Mouse (Mus musculus): Measurements from ENCODE around the gene Tnfrsf19. TPM values are rescaled to one million over a fixed set of nuclear protein-coding genes. Genes with fewer than 3 reads are reported as not detected.

Gene Tnfrsf19
- 1 to 10 TPM; 2.2 to 3.2 TPM for total RNA-seq (2021)
- long read RNA-seq, experiment 1, full-length matches to known transcripts = 2 of 2 reads
- long read RNA-seq, experiment 1, partial matches to known transcripts = 0 of 2 reads
- long read RNA-seq, experiment 1, other reads (novel, unspliced or antisense) = 0 of 2 reads
- long read RNA-seq, experiment 2, full-length matches to known transcripts = 4 of 4 reads
- long read RNA-seq, experiment 2, partial matches to known transcripts = 0 of 4 reads
- long read RNA-seq, experiment 2, other reads (novel, unspliced or antisense) = 0 of 4 reads

DNA sequence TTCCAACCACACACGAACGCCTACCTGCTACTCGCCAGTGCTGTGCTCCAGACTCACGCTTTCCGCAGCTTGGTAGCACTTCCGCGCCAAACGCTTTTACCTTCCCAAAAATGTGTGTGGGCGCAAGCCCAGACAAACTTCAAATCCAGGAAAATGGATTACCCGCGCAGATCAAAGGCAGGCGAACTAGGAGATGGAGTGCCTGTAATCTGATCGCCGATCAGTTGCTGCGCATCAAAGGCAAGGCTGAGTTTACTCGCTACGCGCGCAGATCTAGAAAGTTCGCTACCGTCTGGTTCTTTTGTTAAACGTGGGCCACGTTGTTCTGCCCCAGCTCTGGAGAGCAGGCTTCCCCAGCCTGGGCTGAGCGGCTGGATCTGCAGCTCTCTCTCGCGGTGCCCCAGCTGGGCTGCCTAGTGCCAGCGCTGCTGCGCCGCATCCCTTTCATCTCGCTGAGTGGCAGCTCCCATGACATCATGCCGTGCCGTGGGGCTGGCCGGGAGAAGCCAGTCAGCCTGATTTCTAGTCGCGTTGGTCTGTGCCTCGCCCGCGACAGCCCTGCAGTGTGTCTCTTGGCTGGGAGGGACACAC, at the start of gene Tnfrsf19:
Gene Tnfrsf19 (minus strand): TSS at position 400 of the 591 bp plus-strand sequence.
- intact Hi-C loops (cut with DNase I) = no loop called here
- peak; percentile 65 to 78 for DNase-seq

DNA sequence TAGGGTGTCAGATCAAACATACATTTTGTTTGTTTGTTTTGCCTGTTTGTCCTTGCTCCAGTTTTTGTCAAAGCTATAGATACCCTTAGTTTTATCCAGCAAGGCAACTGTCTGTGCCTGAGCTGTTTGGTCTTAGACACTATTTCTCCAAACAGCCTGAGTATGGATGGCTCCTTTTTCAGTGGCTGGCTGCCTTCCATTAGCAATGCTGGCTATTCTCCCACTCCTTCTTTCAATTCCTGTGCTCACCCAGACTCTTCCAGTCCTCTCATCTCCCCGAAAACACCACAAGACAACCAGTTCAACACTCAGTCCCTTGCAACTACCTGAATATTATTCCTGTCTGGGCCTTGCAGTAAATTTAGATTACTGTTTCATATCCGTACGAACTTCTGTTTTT, 45.8 kb upstream of the Tnfrsf19 start:
- intact Hi-C loops (cut with DNase I) = no loop called here
- peak in 1 of 2 experiments; percentile 18 for DNase-seq

DNA sequence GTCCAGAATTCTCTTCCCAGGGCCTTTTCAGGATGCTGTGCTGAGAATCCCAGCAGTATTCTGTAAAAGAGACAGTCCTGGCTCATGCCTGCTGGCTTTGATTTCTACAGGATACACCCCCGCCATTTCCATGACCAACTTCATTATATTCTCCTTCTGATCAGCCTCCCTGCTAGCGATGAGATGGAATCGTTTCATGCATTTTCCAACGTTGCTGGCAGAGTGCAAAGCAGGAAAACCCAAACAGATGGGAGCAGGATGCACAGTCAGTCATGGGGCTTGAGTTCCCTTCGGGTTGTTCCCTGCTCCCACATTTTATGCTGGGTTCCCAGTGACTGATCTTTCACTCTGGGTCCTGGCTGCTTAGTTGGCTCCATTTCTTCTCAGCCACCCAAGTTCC, 44.7 kb upstream of the Tnfrsf19 start:
- intact Hi-C loops (cut with DNase I) = no loop called here
- DNase-seq = peak in 1 of 2 experiments; percentile 8

DNA sequence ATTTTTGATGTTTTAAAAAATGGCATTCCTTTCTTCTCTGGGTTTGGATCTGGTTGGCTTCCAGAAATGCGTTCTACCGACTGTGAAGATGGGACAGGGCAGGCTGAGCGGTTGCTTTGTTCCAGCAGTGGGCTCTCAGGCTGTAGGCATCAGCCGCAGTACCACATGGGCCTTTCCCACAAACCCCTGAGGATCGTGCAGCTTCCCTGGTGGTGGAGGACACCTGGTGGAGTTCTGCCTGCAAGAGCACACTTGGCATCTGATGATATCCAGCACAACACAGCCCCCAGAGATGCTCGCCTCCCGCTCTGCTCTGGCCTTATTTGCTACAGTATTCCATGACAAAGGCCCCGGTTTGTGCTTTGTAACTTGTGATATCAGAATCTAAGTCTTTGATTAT, 41.9 kb upstream of the Tnfrsf19 start:
- DNase-seq = no peak
- intact Hi-C loops (cut with DNase I) = no loop called here

DNA sequence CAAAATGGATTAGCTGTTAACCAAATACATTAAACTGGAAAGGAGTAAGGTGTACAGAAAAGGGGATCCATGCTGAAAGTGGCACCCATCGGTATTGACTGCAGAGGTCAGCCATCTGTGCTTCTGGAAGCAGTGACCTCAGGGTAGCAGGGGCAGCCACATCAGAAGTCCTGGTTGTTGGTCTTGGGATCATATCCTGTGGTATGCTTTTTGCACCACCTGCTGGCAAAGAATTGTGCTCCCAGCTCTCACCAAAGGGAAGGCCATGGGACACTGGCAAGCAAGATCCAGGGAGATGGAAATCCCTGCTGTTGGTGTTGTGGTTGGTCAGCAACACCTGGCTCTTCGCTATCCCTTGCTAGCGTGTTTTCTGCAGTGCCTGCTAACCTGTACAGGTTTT, 39.0 kb upstream of the Tnfrsf19 start:
- DNase-seq = peak; percentile 25 to 56
- intact Hi-C loops (cut with DNase I) = loop anchor here (1.0 kb wide), 1 partner anchor 286 kb away; no protein-coding TSS in a partner anchor

DNA sequence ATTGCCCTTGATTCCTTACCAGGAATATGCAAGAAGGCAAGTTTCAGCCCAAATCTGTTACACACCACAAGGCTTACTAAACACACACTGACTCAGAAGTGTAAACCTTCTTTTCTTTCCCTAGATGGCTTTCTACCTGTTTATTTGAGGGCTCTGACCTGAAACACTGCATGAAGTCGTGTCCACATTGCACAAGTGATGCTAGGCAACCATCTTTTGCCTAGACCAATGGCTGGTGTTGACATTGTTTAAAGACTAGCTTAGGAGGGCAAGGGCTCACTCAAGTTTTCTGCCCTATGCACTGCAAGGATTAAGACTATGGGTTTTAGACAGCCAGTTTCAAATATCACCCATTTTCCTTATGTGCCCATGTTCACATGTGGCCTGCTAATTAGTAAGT, 23.3 kb upstream of the Tnfrsf19 start:
- intact Hi-C loops (cut with DNase I) = no loop called here

DNA sequence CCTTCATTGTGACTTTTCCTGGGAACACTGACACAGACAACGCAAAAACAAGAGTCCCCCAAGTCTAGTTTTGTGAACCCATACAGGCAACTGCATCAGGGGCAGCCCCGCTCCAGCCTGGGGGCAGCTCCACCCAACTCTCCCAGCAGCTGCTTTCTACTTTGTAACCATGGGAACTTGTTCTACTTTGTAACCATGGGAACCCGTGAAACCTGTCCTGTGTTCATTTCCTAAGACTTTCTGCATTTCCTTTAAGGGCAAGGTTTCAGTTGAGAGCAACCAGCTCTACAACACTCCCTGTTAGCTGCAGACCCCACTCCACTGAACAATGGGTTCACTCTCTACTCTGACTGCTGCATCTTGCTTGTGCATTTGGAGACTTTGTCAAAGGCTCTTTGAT, 15.4 kb upstream of the Tnfrsf19 start:
- intact Hi-C loops (cut with DNase I) = no loop called here
- DNase-seq = no peak

More for the DNA sequence above, 23.3 kb upstream of the Tnfrsf19 start:
- no peak for DNase-seq

DNA sequence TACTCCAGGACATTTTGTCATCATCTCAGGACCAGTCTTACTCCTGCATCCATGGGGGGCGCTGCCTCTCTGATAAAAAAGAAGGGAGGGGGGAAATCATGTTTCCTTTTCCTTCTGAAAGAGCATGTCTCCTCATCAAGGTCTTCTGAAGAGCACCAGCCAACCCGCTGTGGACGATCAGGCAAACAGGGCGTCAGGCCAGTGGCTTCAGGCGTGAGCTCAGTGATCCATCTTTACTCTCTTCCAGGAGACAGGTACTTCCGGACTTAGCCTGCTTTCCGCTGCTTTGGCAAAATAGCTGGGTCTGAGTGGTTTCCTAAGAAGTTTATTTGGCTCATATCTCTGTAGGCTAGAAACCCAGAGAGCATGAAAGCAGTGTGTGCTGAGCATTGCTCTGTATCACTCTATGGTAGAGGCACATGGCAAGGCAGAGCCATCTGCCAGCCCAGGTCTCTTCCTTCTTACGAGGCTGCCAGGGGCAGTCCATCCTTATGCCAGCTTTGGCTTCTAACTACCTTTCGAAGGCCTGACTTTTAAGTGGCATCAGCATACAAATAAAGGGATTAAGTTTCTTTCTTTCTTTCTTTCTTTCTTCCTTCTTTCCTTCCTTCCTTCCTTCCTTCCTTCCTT, 13.1 kb upstream of the Tnfrsf19 start:
- intact Hi-C loops (cut with DNase I) = no loop called here
- DNase-seq = no peak

DNA sequence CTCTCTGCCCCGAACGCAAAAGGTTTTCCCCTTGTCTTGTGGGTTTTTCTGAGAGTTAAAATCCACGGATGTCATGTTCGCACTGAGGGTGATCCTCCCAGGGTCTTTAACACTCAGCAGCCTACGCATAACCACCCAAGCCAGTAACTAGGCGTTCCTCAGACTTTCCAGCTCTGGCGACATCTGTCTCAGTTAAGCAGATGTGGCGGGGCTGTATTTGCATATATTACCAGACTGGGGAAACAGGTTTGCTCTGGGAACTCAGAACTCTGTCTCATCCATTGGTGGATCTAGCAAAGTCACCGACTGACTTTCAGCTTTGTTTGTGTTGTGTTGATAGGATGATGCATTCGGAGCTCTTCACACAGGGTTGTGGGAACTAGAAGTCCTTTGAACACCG, 10.7 kb upstream of the Tnfrsf19 start:
- intact Hi-C loops (cut with DNase I) = no loop called here
- no peak for DNase-seq

DNA sequence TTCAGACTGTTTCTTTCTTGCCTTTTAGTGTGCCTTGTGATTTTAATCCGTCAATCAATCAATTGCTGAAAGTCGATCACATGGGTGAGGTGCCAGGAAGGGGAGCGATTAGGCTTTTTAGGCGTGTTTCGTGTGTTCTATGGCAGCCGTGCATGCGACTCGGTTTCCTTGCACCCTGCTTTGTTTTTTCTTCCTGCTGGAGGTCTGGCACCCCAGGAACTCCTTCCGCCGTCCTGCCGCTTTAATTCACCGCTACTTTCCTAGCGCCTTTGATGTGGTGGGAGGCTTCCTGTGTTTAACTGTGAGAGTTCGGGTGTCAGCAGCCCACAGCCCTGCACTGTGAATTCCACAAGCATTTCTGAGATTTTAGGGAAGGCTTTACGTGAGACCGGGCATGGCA, 10.2 kb upstream of the Tnfrsf19 start:
- intact Hi-C loops (cut with DNase I) = no loop called here
- DNase-seq = no peak

DNA sequence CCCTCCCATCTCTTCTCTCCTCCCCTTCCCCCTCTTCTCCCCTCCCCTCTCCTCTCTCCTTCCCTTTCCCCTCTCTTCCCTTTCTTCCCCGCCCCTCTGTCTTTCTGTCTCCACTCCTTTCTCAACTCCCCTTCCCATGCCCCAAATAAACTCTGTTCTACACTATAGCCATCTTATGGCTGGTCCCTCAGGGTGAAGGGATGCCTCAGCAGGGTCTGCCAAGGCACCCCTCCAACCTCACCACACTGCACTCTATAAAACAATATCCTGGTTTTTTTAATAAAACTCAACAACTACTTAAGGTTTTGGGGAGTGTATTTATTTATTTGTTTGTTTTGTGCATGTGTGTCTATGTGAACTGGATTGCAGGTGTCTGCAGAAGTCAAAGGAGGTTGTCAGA, 9.6 kb upstream of the Tnfrsf19 start:
- intact Hi-C loops (cut with DNase I) = no loop called here
- DNase-seq = no peak

DNA sequence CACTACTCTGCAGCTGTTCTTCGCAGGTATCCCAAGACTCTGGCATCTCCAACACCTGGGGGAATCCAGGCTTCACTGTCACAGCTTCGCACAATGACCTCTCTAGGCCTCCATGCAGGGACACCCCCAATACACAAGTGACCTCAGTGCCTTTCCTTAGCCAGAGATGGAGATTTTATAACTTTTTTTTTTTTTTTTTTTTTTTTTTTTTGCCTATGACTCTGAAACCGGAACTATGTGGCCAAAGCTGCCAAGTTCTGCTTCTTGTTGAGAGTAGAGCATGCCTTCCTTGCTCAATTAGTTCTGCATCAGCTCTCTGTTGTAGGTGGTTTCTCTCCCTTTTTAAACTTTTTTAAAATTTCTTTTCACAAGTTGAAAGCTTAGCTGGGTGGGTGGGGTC, 5.9 kb upstream of the Tnfrsf19 start:
- intact Hi-C loops (cut with DNase I) = no loop called here

DNA sequence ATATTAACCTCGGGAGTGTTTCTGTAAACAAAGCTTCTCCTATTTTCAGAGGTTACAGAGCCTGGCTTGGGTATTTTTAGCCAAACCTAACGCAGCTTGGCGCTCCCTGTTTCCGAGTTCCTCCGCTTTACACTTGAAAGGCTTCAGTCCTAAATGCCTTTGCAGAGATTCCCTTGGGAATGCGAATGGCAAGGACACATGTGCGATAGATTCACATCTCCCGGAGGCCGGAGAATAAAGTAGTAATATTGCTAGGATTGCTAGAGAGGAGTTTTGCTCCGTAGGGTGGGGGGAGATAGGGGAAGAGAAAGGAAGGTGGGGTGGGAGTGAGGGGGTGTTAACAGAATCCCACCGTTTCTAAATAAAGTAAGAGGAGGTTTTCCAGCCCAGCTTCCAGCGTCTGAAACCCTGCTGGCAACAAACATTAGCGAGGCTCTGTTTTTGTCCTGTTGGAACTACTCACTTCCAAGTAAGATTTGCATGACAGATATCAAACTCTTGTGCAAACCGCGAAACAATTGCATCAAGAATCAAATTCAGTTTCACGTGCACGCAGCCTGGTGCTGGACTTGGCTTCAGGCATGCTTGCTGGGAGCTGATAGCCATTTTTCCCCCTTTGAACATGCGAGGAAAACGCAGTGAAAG, 722 bp downstream of the Tnfrsf19 start:
- peak; percentile 17 to 32 for DNase-seq

More for the DNA sequence above, 5.9 kb upstream of the Tnfrsf19 start:
- DNase-seq = no peak

DNA sequence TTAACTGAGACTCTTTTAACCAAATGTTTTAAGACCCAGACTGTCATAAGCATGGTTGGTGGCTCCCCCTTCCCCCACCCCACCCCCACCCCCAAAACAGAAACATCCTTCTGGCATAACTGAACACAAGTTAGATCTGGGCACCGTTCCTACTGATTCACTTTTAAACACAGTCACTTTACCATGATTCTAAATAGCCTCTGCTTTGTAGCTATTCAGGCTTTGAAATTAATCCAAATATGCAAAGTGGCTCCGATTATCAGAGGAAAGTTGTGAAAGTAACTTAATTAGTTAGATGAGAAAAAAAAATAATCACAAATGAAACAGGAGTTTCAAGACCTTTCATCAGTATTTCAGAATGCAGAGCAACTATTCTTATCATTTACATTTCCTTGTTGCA, 2.0 kb downstream of the Tnfrsf19 start:
- DNase-seq = no peak
- intact Hi-C loops (cut with DNase I) = no loop called here

More for the DNA sequence above, 722 bp downstream of the Tnfrsf19 start:
- intact Hi-C loops (cut with DNase I) = no loop called here

DNA sequence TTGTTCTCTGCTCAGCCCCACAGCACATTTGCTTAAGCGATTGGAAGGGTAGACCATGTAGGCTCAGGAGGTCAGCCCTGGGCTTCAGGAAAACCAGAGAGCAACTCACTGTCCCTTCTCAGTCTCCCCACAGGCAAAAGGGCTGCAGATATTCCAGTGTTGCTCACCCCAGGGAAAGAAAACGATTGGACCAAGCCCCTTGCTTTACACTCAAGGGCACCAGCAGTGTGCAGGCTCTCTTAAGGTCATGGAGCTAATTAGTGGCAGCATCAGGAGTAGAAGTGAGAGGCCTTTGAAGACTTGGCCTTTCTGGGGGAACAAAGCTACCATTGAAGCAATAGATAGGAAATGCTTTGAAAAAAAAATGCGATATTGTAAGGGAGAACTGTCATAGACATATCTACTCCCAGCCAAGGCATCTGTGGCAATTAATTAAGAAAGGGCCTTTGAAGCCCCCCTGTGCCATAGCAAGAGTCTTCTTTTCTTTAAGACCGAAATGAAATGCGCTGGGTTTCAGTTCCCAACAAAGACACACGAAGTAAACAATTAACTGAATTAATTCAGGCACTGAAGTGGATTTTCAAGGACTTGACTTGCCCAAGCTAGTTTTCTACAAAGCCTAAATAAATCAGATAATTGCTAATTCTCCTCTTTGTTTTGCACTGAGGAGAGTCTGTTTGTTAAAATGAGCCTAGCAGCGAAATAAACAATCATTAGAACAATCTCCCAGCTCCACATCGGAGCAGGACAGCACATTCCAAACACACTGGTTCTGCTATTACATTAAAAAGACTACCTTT, 2.6 kb downstream of the Tnfrsf19 start:
- intact Hi-C loops (cut with DNase I) = no loop called here
- DNase-seq = no peak

DNA sequence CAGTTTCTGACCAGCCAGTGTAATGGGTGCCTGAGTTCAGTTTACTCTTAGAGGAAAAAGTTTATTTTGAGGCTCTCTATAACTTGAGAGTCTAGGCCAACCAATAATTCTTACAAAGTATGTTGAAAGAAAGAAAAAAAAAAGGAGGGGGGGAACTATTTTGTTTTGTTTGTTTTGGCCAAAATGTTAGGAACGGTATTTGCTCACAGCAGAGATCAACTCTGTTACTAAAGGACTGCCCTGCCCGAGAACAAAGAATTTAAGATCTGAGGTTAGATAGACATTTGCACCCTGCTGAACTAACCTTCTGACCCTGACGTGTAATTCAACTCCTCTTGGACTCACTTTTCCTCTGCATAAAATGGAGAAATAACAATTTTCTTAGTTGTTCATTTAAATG, 4.0 kb downstream of the Tnfrsf19 start:
- DNase-seq = no peak
- intact Hi-C loops (cut with DNase I) = no loop called here

DNA sequence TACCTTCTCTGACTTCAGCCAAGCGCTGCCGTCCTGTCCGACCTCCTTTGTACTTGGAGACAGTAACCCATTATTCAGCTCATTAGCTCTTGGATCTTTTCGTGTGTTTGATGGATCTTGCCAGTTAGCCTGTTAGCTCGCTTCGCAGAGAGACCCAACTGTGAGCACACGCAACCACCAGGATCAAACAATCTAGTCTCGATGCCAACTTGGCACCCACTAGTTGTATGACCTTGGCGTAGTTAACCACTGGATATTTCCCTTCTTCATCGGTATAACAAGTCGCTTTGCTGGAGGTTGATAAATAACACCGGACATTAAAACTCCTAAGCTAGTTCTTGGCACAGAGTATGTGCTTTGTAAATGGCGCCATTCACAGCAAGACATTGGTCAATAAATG, 6.1 kb downstream of the Tnfrsf19 start:
- no peak for DNase-seq
- intact Hi-C loops (cut with DNase I) = no loop called here

DNA sequence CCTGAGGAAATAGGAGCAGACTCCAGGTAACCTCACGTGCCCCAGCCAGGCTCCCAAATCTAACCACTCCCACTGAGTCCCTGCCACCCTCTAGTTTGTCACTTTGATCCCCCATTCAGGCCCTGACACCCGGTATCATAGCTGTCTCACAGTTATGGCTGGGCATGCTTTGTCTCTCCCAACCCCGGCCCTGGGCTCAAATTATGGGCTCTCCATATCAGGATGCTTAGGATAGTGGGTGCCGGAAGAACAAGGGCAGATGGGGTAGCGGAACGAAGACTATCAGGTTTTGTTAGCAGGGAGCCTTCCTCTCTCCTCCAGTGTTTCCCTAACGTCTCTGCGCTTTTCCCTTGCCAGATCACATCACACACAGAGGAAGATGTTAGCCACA, 8.2 kb downstream of the Tnfrsf19 start:
- no peak for DNase-seq
- intact Hi-C loops (cut with DNase I) = no loop called here

DNA sequence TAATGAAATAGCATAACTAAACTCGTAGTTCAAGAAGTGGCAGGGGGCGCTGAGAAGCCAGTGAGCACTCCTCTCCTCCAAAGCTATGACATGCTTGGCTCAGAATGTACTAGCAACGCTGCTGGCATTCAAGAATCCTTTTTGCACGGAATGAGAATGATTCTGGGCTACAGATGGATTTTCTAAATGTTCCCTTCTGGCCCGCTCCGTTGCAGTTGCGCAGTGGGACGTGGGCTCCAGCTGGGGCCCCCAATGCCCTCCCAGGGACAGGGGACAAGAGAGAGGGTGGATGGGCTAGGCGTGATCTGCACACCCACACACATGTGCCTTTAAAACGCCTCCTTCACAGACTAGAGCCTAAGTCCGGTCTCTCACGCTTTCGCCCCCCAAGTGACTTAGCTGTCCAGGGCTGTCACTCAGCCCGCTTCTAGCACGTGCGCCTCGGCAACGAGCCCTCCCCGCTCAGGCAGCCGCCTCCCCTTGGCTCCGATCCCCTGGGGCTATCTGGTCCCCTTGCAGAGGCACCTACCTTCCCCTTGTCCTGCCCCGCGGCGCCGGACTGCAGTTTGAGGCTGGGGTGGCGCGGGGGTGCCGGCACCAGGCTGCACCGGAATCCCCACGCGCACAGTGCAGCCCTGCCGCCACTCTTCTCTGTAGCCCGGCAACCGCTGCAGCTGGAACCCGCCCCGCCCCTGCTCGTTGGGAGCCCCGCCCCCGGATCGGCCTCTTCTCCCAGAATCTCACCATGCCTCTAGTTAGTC, 8.8 kb downstream of the Tnfrsf19 start:
- peak; percentile 64 to 68 for DNase-seq
- intact Hi-C loops (cut with DNase I) = no loop called here

DNA sequence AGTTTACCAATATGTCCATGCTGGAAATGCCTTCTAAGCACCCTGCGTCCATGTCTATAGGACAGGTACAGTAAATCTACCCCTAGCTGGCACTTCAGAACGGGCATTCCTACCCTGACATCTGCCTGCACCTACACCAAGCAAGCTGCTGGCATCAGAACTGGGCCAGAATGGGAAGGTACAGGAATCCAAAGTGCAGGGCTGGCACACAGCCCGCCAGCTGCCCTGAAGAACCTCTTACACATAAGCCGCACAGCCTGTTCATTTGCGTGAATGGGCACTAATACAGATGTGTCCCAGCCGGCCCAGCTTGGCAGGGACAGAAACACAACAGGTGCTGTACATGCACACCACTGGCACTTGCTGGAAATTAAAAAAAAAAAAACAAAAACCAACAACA, 15.9 kb downstream of the Tnfrsf19 start:
- intact Hi-C loops (cut with DNase I) = no loop called here
- peak; percentile 8 to 16 for DNase-seq
